Mouse (Mus musculus) mouse embryonic stem cell (cell line): Measurements from ENCODE around the gene Zhx3.

ENCODE experiments used
- in situ Hi-C, 2 experiments: fragments of 300-500 bp; cut with MboI; formaldehyde crosslinking; loops; 1 replicate in 1 of 2; 3 replicates in 1 of 2; pipeline ENCODE4 v1.14.3; 2019 to 2020; ENCODE audit warnings: low sequenced_read_pairs in 2 of 2, low pct_unique_long_range_greater_than_20kb in 1 of 2, mixed read lengths in 1 of 2; ENCODE audit not compliant: unreplicated experiment in 1 of 2

Gene Zhx3

GRCm38 (mm10) chr2:160887284-160887683 is 14.5 kb upstream of the Zhx3 start:
- in situ Hi-C loops: loop anchor here (10.0 kb wide), 2 partner anchors 282 to 292 kb away; no protein-coding TSS in a partner anchor

GRCm38 (mm10) chr2:160886221-160886620 is 13.4 kb upstream of the Zhx3 start:
- in situ Hi-C loops: loop anchor here (10.0 kb wide), 2 partner anchors 281 to 291 kb away; no protein-coding TSS in a partner anchor

GRCm38 (mm10) chr2:160884830-160885229 is 12.0 kb upstream of the Zhx3 start:
- in situ Hi-C loops: loop anchor here (10.0 kb wide), 2 partner anchors 280 to 290 kb away; no protein-coding TSS in a partner anchor

- in situ Hi-C loops: loop anchor here (10.0 kb wide), 2 partner anchors 279 to 289 kb away; no protein-coding TSS in a partner anchor
Measured at GRCm38 (mm10) chr2:160883912-160884311, 11.1 kb upstream of the Zhx3 start.

- in situ Hi-C loops: loop anchor here (10.0 kb wide), 2 partner anchors 278 to 288 kb away; no protein-coding TSS in a partner anchor
Measured at GRCm38 (mm10) chr2:160882436-160882835, 9.6 kb upstream of the Zhx3 start.

GRCm38 (mm10) chr2:160881462-160882101 is 8.8 kb upstream of the Zhx3 start:
- in situ Hi-C loops: loop anchor here (10.0 kb wide), 2 partner anchors 277 to 287 kb away; no protein-coding TSS in a partner anchor

GRCm38 (mm10) chr2:160880453-160881195 is 7.8 kb upstream of the Zhx3 start, which contains the start of gene Lpin3:
Gene Lpin3, plus strand, starts transcription at chr2:160880670.
- in situ Hi-C loops: loop anchor here (10.0 kb wide), 2 partner anchors 276 to 286 kb away; no protein-coding TSS in a partner anchor

- in situ Hi-C loops: no loop called here
Measured at GRCm38 (mm10) chr2:160876115-160876514, 3.3 kb upstream of the Zhx3 start.

GRCm38 (mm10) chr2:160874231-160874877 is 1.6 kb upstream of the Zhx3 start:
- in situ Hi-C loops: no loop called here

- in situ Hi-C loops: no loop called here
Measured at GRCm38 (mm10) chr2:160872395-160872794, 403 bp downstream of the Zhx3 start.

GRCm38 (mm10) chr2:160871310-160871709 is 1.5 kb downstream of the Zhx3 start:
- in situ Hi-C loops: no loop called here

- in situ Hi-C loops: no loop called here
Measured at GRCm38 (mm10) chr2:160869446-160869845, 3.4 kb downstream of the Zhx3 start.

GRCm38 (mm10) chr2:160865266-160865665 is 7.5 kb downstream of the Zhx3 start:
- in situ Hi-C loops: no loop called here

GRCm38 (mm10) chr2:160864112-160864511 is 8.7 kb downstream of the Zhx3 start:
- in situ Hi-C loops: no loop called here

- in situ Hi-C loops: no loop called here
Measured at GRCm38 (mm10) chr2:160860363-160860762, 12.4 kb downstream of the Zhx3 start.

- in situ Hi-C loops: no loop called here
Measured at GRCm38 (mm10) chr2:160856359-160857102, 16.3 kb downstream of the Zhx3 start.

- in situ Hi-C loops: no loop called here
Measured at GRCm38 (mm10) chr2:160854687-160855086, 18.1 kb downstream of the Zhx3 start.

GRCm38 (mm10) chr2:160850360-160850759 is 22.4 kb downstream of the Zhx3 start:
- in situ Hi-C loops: no loop called here
